Mouse (Mus musculus) spleen, adult 12 weeks (tissue): ENCODE measurements around the gene Gdap1l1.
"Not testable (repeated sequence)": the region's sequence is repeated elsewhere in the genome, so short reads cannot be mapped to it uniquely, and the experiment has no call there.

ENCODE experiments used
- DNase-seq: peaks from one replicate; pipeline ENCODE4 v3.0.0; 2022; ENCODE audit warnings: low spot score

Gdap1l1 gene

DNA sequence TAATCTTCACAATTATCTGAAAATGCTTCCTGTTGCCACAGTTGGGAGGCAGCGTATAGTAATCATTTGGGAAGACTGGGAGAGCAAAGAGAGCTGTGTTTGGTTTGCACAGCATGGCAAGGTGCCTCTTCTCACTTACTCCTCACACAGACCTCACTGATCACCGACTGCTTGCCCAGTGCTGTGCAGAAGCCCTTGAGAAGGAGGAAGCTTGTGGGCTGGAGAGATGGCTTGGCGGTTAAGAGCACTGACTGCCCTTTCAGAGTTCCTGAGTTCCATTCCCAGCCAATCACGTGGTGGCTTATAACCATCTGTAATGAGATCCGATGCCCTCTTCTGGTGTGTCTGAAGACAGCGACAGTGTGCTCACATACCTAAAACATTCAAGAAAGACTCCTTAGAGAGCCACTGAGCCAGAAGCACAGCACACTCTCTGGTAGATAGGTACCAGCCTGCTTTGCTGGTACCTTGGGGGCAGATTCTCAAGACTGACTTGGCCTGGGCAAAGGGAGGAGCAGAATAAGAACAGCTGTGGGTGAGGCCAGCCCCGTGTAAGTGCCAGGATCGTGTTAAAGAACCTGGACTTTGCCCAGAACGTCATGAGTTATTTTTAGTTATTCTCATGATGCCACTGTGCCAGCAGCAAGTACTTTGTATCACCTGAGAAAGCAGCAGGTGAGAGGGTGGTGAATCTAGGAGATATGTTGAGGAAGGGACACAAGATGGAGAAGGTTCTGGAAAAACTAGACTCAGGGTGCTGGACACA lies 15.2 kb upstream of the Gdap1l1 start:
- no peak for DNase-seq

DNA sequence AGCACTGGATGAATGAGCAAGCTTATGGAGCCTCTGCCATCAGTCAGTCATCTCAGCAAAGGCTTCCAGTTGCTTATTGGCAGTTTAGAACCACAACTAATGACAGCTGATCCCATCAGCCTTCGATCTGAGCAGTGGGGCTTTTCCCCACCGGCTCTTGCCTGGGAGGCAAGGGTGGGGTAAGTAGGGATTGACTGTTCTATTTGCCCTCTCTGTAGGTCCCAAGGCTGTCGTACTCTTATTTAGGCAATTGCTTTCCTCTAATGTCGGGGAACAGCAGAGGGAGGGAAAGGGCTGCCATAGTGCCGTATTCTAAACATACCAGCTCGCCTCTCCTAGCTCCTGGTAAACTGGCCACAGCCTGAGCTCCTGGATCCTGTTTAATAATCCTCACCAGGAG lies 13.7 kb upstream of the Gdap1l1 start, which contains the start of gene Oser1:
Gene Oser1, minus strand, starts transcription at position 101 of the 400 bp plus-strand sequence.
- DNase-seq, result no peak

- no peak for DNase-seq
Measured at GRCm38 (mm10) chr2:163428346-163429011, 9.8 kb upstream of the Gdap1l1 start.

- no peak for DNase-seq
Measured at GRCm38 (mm10) chr2:163431289-163431688, 7.0 kb upstream of the Gdap1l1 start.

- no peak for DNase-seq
Measured at GRCm38 (mm10) chr2:163433971-163434370, 4.3 kb upstream of the Gdap1l1 start.

DNA sequence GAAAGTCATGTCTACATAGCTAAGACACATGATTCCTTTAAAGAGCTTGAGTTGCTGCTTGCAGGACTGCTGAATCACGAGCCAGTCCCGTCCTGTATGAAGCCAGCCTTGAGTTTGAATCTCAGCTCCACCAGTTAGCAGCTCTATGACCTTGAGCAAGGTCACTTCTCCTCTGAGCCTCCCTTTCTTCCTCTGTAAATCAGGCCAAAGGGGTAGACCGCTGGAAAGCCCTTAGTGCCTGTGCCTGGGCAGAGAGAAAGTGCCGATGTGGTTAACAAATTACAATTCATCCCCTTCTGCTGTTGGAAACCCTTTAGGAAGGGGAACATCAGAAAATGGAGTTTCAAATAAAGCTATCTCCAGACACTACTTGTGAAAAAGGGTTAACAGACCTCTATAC lies 476 bp upstream of the Gdap1l1 start:
- no peak for DNase-seq

GRCm38 (mm10) chr2:163438619-163439451 lies 559 bp downstream of the Gdap1l1 start:
- DNase-seq, result no peak

- DNase-seq, result no peak
Measured at GRCm38 (mm10) chr2:163439488-163439887, 1.2 kb downstream of the Gdap1l1 start.

- DNase-seq, result no peak
Measured at GRCm38 (mm10) chr2:163443543-163443942, 5.3 kb downstream of the Gdap1l1 start.

DNA sequence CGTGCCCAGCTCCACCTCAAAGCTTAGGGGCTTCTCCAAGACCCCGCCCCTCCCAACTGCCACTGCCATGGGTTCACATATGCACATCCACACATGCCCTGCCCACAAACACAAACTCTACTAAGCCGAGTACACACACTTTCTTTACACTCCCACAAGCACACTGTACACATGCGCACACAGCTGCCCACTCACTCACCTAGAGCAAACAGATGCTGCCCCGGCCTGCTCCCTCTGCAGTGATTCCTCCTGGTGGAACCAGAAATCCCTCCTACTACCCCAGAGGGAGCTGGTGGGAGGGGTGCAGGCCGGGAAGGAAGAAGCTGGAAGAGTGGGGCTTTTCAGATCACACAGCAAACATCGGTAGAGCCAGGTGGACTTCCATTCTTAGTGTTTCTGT lies 5.7 kb downstream of the Gdap1l1 start:
- no peak for DNase-seq

DNA sequence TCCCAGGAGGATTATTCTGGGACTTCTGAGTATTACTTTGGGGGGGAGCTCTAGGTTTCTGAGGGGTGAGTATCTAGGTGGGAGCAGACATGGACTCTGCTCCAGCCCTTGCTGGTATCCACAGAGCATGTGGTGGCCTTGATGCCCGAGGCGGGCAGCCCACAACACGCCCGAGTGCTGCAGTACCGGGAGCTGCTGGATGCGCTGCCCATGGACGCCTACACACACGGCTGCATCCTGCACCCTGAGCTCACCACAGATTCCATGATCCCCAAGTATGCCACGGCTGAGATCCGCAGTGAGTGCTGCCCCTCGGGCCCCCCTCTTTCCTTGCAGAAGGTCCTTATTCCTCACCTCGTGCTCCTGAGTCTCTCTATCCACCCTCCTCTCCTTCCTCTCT lies 9.1 kb downstream of the Gdap1l1 start:
- no peak for DNase-seq

GRCm38 (mm10) chr2:163449276-163449675 lies 11.0 kb downstream of the Gdap1l1 start:
- DNase-seq, result no peak

GRCm38 (mm10) chr2:163450668-163451295 lies 12.5 kb downstream of the Gdap1l1 start:
- no peak for DNase-seq

DNA sequence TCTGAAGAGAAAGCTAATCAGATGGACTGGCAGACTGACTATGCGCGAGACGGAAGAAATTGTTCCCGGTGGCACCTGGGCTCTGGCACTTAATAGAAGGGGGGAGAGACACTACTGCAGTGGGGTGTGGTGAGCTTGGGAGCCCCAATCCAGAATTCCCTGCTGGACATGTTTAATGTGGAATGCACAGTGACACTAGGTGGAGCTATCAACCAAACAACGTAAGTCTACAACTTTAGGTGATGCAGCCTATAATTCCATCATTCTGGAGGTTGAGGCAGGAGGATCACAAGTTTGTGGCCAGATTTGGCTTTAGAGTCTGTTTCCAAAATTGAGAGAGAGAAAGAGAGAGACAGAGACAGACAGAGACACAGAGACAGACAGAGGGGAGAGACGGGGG lies 14.5 kb downstream of the Gdap1l1 start:
- no peak for DNase-seq

DNA sequence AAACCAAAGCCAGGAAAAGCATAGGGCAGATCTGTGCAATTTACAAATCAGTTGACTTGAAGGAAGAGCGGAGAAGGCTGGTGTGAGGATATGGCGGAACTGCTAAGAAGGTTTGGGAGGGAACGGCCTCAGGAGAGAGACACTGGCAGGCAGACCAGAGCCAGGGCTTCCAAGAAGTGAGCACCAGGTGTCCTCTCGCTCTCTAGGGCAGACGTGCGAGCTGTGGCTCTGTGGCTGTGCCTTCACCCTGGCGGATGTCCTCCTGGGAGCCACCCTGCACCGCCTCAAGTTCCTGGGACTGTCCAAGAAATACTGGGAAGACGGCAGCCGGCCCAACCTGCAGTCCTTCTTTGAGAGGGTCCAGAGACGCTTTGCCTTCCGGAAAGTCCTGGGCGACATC lies 15.1 kb downstream of the Gdap1l1 start:
- DNase-seq, result no peak

- DNase-seq, result no peak
Measured at GRCm38 (mm10) chr2:163458539-163459265, 20.4 kb downstream of the Gdap1l1 start.

DNA sequence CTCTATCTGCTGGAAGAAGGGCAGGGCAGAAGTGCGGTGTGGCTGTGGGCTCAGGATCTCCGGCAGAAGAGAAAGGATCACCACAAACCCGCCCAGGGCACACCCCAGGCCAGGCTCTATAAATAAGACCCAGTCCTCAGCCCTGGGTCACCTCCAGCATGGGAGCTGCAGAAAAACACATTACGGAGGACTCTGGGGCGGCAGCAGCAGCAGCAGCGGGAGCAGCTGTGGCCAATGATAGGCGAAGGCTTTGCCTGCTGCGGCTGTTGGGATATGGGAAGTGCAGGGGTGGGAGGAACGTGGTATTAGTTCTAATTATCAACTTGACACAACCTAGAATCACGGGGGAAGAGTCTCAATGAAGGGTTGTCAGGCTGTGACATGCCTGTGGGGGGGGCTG lies 21.1 kb downstream of the Gdap1l1 start:
- DNase-seq, result no peak

DNA sequence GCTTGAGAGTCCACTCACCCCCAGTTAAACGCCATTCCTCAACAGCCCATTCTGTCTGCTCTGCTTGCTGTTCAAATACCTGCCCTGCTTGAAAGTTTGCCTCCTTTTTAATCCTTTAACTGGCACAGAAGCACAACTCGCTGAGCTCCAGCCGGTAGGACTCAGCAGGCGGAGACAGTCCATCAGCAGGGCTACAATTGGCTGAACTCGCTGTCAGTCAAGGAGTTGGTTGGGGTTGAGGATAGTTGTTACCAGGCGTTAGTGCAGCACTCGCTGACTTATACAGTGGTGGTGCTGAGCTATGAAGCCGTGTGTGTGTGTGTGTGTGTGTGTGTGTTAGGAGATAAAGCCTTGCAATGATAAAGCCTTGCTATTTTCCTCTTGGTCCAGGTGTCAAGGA lies 22.3 kb downstream of the Gdap1l1 start:
- DNase-seq, result no peak

DNA sequence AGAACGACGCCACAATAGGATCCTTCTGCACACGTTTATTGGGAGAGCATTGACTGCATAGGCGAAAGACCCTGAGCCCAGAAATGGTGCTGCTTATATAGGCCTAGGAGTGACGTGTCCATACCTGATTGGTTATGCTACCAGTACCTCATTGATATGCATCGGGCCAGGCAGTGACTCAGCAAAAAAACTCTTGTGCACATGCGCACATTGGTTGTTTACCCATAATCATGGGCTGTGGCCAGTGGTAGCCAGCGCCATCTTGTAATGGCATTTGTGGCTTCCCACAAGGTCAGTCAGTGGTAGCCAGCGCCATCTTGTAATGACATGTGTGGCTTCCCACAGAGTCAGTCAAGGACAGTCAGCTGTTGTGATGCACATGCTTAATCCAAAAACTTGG lies 23.0 kb downstream of the Gdap1l1 start:
- not testable (repeated sequence) for DNase-seq

DNA sequence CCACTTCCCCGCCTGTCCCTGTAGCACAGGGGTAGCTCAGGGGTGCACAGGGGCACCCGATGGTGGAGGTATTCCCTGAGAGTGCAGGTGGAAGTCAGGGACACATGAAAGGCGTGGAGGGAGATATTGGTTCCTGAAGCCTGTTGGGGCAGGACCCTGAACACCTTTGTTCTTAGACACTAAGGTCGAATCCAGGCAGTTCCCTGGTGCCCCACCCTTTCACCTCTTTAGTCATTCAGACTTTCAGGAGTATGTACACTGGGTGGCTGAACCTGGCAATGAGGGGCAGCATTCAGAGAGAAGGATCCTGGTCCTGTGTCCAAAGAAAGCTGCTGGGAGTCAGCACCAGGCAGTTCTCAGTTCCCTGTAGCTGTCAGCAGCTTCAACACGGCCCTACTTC lies 24.1 kb downstream of the Gdap1l1 start:
- no peak for DNase-seq

DNA sequence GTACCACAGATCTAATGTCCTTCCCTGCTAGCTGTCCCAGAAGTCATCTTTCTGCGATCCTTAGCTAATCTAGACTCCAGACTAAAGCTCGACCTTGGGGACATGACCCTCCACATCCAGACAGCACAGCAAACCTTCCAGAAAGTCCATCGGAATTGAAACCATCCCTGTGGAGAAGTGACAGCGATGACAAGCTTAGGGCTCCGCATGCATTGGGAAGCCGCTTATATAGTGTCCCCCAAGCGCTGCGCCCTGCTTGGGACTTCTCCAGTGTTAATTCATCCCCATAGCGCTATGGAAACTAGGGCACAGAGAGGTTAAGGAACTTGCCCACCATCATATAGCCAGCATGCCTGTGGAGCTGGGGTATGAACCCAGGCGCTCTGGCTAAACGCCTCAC lies 24.5 kb downstream of the Gdap1l1 start:
- no peak for DNase-seq
